Mouse (Mus musculus) thymus, postnatal 36 days (tissue): ENCODE data around the gene Olfr691.
"Not testable (repeated sequence)": the region's sequence is repeated elsewhere in the genome, so short reads cannot be mapped to it uniquely, and the experiment has no call there.

ENCODE experiments used
- DNase-seq, 2 experiments: peaks; one replicate each; pipeline ENCODE4 v3.0.0; 2022; ENCODE audit warnings: mixed read lengths in 2 of 2

Olfr691 gene

DNA sequence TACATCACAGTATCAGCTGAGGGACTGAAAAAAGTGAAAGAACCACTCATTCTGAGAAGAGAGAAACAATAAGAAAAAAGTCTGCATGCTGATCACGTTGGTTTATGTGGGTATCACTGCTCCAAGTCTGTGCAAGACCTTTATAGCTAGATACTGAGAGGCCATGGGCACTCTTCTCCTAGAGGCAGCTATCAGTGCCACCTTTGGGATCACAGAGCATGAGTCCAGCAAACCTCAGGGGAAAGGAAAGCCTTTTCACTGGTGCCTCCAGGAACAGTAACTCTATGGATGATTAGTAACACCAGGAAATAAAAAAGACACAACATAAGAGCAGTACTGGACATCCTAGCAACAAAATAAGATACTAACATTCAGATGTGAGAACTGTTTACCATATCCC is at the start of gene Olfr691:
Gene Olfr691, minus strand, starts transcription at position 101 of the 400 bp plus-strand sequence.
- DNase-seq: no peak

DNA sequence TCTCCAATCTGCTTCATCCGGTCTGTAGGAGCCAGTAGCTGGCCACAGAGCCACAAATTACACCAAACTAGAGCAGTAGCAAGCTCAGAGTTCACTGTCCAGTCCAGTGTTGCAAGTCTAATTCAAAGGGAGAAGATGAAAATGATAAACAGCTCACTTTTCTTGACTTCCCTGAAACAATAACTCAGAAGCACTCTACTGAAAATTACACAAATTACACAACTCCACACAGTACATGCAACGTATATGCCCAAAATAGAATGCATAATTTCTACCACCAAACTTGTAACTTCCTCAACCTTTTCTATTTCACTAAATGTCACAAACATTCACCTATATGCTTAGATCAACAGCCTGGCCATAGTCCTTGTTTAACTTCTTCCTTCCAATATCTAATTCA is 48.2 kb upstream of the Olfr691 start:
- no peak for DNase-seq

DNA sequence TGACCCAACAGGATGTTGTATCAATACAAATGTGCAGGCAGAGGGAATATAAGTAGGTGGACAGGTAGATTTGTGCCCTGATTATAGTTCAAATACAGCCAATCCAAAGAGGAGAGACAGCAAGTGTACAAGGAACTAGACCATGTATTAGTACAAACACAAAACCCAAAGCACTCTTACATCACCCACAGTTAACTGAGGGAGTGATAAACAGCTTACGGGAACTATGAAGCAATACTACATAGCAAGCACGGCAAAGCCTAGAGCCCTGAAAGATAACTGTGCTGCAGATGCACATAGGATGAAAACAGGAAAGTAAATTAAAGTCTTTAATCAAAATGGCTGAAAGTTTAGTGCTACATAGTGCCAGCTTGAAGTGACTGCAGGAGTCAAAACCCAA is 45.6 kb upstream of the Olfr691 start:
- no peak for DNase-seq

DNA sequence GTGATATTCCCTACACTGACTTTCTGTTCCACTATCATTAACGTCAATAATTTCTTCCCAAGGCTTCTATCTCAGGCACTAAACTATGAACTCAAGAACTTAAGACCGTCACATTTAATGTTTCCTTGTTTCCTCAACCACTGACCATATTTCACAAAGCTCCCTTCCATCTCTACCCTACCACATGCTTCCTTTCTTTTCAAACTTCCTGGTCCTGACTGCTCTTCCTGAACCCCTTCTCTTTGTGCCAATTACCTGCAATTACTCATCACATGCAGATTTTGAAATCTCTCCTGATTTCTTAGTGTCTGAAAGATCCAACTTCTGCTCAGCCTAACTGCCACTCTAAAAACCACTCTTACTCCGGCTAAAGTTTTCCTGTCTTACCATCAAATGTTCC is 38.3 kb upstream of the Olfr691 start:
- DNase-seq: no peak

DNA sequence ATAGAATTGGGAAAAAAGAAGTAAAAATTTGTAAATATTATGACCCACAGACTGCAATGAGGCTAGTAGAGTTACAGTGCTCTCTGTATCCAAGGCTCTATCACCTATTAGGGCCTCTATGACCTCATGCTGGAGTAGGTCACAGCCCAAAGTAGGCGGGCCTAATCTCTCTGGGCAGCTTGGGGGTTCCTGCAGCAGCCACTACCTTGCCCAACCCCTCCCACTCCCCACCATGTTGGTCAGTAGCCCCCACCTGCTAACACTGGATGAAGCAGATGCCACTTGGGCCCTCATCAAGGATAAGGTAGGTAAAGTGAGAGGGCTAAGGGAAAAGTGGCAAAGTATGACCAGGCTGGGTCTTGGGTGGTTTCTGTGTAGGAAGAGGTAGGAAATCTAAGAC is 32.8 kb upstream of the Olfr691 start, which contains the start of gene Gm5901:
Gene Gm5901, plus strand, starts transcription at position 173 of the 400 bp plus-strand sequence.
- DNase-seq: no peak

- no peak for DNase-seq
Measured at GRCm38 (mm10) chr7:105373976-105374375, 31.9 kb upstream of the Olfr691 start.

DNA sequence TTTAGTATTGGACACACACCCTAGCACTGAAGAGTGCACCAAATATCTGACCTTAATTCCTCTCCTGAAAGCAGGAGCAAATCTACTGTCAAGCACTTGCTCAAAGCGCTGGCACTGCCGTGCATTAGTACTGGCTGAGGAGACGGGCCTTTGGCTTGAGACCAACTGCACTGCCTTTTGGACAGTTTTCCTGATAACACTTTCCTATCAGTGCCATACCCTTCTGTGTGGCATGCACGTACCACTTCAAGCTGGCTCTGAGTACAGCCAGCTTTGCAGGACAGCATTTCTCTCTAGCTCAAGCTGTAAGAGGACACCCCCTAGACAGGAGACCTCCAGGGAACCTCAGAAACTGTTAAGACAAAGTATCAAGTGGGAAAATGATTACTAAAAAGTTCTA is 31.4 kb upstream of the Olfr691 start:
- no peak for DNase-seq

DNA sequence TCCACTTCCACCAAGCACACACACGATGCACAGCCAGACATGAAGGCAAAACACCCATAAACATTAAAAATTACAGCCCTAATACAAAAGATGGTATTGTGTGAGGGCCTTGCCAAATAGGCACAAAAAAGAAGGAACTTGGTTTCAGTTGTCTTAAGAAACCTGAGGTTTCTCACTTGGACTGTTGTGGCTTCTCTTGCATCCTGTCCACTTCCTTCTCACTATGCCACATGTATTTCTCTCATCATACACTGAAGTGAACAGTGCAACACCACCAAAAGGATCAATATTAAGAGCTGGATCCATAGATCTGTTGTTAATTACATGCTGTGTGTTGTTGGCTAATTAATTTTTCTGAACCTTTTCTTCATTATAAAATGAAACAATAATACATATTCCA is 30.8 kb upstream of the Olfr691 start:
- no peak for DNase-seq

- no peak for DNase-seq
Measured at GRCm38 (mm10) chr7:105368521-105368920, 26.5 kb upstream of the Olfr691 start.

DNA sequence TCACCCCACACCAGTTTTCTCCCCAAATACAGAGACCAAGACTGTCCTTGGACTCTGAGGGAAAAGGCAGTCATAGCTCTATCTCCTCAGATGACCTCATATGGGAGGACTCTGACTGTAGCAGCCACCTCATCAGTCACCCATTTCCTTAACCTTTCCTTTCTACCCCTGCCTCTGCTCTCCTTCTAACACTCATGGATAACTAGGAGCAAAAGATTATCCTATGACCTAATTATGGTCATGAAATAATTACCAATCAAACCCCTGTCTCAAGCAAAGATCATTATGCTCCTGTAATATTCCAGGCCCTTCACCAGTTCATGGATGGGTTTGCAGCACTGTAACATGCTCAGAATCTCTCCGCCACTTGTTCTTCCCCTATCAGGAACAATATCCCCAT is 25.9 kb upstream of the Olfr691 start, which contains the start of gene Olfr692:
Gene Olfr692, plus strand, starts transcription at position 301 of the 400 bp plus-strand sequence.
- no peak for DNase-seq

GRCm38 (mm10) chr7:105367268-105367667 is 25.2 kb upstream of the Olfr691 start:
- DNase-seq: no peak

- no peak for DNase-seq
Measured at GRCm38 (mm10) chr7:105361713-105362112, 19.6 kb upstream of the Olfr691 start.

DNA sequence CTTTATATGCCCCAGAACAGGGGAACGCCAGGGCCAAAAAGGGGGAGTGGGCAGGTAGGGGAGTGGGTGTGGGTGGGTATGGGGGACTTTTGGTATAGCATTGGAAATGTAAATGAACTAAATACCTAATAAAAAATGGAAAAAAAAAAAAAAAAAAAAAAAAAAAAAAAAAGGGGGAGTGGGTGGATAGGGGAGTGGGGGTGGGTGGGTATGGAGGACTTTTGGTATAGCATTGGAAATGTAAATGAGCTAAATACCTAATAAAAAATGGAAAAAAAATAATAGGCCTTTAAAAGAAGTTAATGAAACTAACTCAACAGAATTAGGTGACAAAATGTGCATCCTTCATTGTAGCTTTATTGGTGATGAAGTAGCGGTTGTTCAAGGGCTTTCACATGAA is 14.4 kb upstream of the Olfr691 start:
- not testable (repeated sequence) for DNase-seq

DNA sequence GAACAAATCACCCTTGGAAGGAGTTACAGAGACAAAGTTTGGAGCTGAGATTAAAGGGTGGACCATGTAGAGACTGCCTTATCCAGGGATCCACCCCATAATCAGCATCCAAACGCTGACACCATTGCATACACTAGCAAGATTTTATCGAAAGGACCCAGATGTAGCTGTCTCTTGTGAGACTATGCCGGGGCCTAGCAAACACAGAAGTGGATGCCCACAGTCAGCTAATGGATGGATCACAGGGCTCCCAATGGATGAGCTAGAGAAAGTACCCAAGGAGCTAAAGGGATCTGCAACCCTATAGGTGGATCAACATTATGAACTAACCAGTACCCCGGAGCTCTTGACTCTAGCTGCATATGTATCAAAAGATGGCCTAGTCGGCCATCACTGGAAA is 14.0 kb upstream of the Olfr691 start:
- not testable (repeated sequence) for DNase-seq

- no peak for DNase-seq
Measured at GRCm38 (mm10) chr7:105342752-105343151, 682 bp upstream of the Olfr691 start.

DNA sequence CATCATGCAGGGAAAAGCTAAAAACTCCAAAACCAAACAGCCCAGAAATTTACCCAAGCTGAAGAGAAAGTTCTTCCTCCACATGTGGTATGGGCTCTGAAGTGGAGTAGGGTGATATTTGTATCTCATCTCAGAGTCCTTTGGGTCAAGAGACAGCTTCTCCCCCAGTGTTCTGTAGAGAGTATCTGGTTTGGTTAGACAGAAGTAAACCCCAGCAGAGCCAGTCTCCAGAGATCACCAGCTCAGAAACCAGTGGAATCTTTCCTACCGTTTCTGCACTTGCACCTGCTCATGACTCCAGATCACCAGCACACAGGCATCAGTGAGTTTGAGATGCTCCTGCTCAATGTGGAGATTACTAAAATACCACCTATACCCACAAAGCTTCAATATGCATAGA is 8.1 kb downstream of the Olfr691 start, which contains the start of gene Olfr690:
Gene Olfr690, minus strand, starts transcription at position 101 of the 400 bp plus-strand sequence.
- DNase-seq: no peak

- DNase-seq: no peak
Measured at GRCm38 (mm10) chr7:105325302-105325701, 16.8 kb downstream of the Olfr691 start.

DNA sequence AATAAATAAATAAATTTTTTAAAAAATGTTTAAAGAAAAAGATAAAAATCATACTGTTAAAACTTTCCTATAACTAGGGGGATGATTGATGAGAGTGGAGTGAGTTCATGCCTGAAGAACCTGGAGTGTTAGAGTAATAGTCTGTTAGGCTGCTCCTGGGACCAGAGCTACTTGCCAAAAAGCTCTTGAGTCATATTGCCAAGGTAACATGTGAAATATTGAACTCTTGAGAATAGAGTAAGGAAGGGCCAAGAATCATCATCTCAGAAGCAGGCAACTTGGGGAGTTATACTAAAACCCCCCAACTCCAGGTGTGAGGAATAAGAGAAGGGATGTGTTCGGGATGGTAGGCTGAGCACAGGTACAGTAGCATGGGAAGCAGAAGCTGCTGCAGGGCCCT is 31.2 kb downstream of the Olfr691 start, which contains the start of gene Olfr689:
Gene Olfr689, plus strand, starts transcription at position 301 of the 400 bp plus-strand sequence.
- no peak for DNase-seq

GRCm38 (mm10) chr7:105290051-105290450 is 52.0 kb downstream of the Olfr691 start:
- DNase-seq: no peak

DNA sequence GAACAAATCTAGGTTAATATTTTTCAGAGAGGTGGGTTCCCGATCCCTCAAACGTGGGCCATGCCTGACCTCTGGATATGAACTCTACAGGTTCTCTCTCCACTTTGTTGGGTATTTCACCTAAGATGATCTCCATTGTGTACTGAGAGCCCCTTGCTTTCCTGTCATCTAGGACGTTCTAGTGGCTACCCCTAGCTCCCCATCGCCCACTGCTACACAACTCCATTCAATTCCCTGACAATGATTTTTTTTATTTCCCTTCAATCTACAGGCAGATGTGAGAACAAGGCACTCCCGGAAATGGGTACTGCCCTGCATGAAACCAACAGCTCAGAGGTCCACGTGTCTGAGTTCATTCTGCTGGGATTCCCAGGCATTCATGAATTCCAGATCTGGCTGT is 54.3 kb downstream of the Olfr691 start, which contains the start of gene Olfr688:
Gene Olfr688, plus strand, starts transcription at position 301 of the 400 bp plus-strand sequence.
- no peak for DNase-seq
